19 mouse cellular contexts compared by ENCODE assay signal in genomic region chr6:114254927-114255326, GRCm38 (mm10). TPM values are rescaled to one million over a fixed set of nuclear protein-coding genes. Genes with fewer than 3 reads are reported as not detected.
DNase-seq lines count a peak whose midpoint lies in the region; ATAC-seq lines count a peak whose summit lies in the region.
"Had no signal": no experiment of that assay in that cellular context is flagged by ENCODE, and none has a peak within 500 bp of the region (broad histone marks: within the 10 kb centered on the region; RNA-seq: fewer than 3 reads in every experiment).

No protein-coding gene starts in this region.

- peaks cover 34% of the 10 kb centered on the region for H3K4me1 ChIP-seq in forebrain, embryonic 13.5 days
- H3K4me1 ChIP-seq in forebrain, embryonic 10.5 days: peaks cover 19% of the 10 kb centered on the region
- H3K4me1 ChIP-seq in kidney, embryonic 15.5 days: no peaks in the 10 kb centered on the region
- H3K4me1 ChIP-seq: embryonic facial prominence, embryonic 15.5 days; heart, embryonic 10.5 days; liver, embryonic 13.5 days had no signal

- H3K27me3 ChIP-seq in forebrain, embryonic 13.5 days: no peaks in the 10 kb centered on the region
- H3K27me3 ChIP-seq in forebrain, embryonic 10.5 days (ENCODE audit: poor library complexity, severe bottlenecking): peaks cover 8% of the 10 kb centered on the region; the same call in 1 of the 2 replicates
- H3K27me3 ChIP-seq in kidney, embryonic 15.5 days: peaks cover 11% of the 10 kb centered on the region
- H3K27me3 ChIP-seq: embryonic facial prominence, embryonic 15.5 days; liver, embryonic 13.5 days had no signal

- H3K4me2 ChIP-seq in forebrain, embryonic 13.5 days: no peak overlapping the region
- no peak overlapping the region for H3K4me2 ChIP-seq in kidney, embryonic 15.5 days
- H3K4me2 ChIP-seq: embryonic facial prominence, embryonic 15.5 days; liver, embryonic 13.5 days; midbrain, embryonic 12.5 days; neural tube, embryonic 12.5 days had no signal

- H3K27ac ChIP-seq in forebrain, embryonic 13.5 days: peak overlapping the region; percentile 69
- no peak overlapping the region for H3K27ac ChIP-seq in forebrain, embryonic 10.5 days
- H3K27ac ChIP-seq in kidney, embryonic 15.5 days: no peak overlapping the region
- H3K27ac ChIP-seq: embryonic facial prominence, embryonic 15.5 days; heart, embryonic 10.5 days; liver, embryonic 13.5 days; midbrain, embryonic 12.5 days; neural tube, embryonic 12.5 days had no signal

- DNase-seq in forebrain, embryonic 10.5 days (ENCODE audit: extremely low spot score, low spot score): no peak
- peak; percentile 43 to 51 for DNase-seq in layer of hippocampus, adult 18-20 months (ENCODE audit: low spot score in 2 of 2)
- peak; percentile 42 to 57 for DNase-seq in left cerebral cortex, adult 9 months (ENCODE audit: low spot score in 2 of 2)
- DNase-seq in right cerebral cortex, postnatal 4 days: peak; percentile 36
- no peak for DNase-seq in gastrocnemius, postnatal 10 days
- DNase-seq in thymus, postnatal 36 days: no peak
- DNase-seq: adrenal gland, postnatal 14 days; cerebellum, adult 11 months; kidney, adult 11 months; liver, embryonic 13.5 days; lung, postnatal 10 days had no signal

- no peak for ATAC-seq in forebrain, embryonic 13.5 days
- no peak for ATAC-seq in kidney, embryonic 15.5 days (replicated peaks; ENCODE audit: low FRiP score)

- H3K4me3 ChIP-seq in forebrain, embryonic 13.5 days: no peak overlapping the region
- no peak overlapping the region for H3K4me3 ChIP-seq in forebrain, embryonic 10.5 days
- H3K4me3 ChIP-seq in kidney, embryonic 15.5 days (replicated peaks): no peak overlapping the region
- H3K4me3 ChIP-seq: embryonic facial prominence, embryonic 15.5 days; heart, embryonic 10.5 days; liver, embryonic 13.5 days; midbrain, embryonic 12.5 days; neural tube, embryonic 12.5 days had no signal

- H3K9me3 ChIP-seq in forebrain, embryonic 13.5 days (replicated peaks): no peaks in the 10 kb centered on the region
- H3K9me3 ChIP-seq in forebrain, embryonic 10.5 days: no peaks in the 10 kb centered on the region
- H3K9me3 ChIP-seq in kidney, embryonic 15.5 days (replicated peaks): no peaks in the 10 kb centered on the region
- H3K9me3 ChIP-seq: embryonic facial prominence, embryonic 15.5 days; heart, embryonic 10.5 days; liver, embryonic 13.5 days; midbrain, embryonic 12.5 days; neural tube, embryonic 12.5 days had no signal

- no peaks in the 10 kb centered on the region for H3K36me3 ChIP-seq in forebrain, embryonic 13.5 days (ENCODE audit: poor library complexity, severe bottlenecking)
- H3K36me3 ChIP-seq in forebrain, embryonic 10.5 days (replicated peaks): no peaks in the 10 kb centered on the region
- H3K36me3 ChIP-seq in kidney, embryonic 15.5 days: no peaks in the 10 kb centered on the region
- H3K36me3 ChIP-seq: embryonic facial prominence, embryonic 15.5 days; heart, embryonic 10.5 days; liver, embryonic 13.5 days; midbrain, embryonic 12.5 days; neural tube, embryonic 12.5 days had no signal

- WGBS in forebrain, embryonic 13.5 days: 70% methylated on average over 14 of the region's 14 CpGs
- WGBS in forebrain, embryonic 10.5 days: 84% methylated on average over 14 of the region's 14 CpGs
- 55% methylated on average over 14 of the region's 14 CpGs for whole genome bisulfite sequencing in kidney, embryonic 15.5 days

- H3K9ac ChIP-seq in forebrain, embryonic 13.5 days: no peak overlapping the region
- H3K9ac ChIP-seq in kidney, embryonic 15.5 days: no peak overlapping the region
- H3K9ac ChIP-seq: embryonic facial prominence, embryonic 15.5 days; liver, embryonic 13.5 days; midbrain, embryonic 12.5 days; neural tube, embryonic 12.5 days had no signal

RNA-seq across cellular contexts. Expression of gene Slc6a1, which starts 27.5 kb away (rescaled TPM):
- polyA plus RNA-seq in forebrain, embryonic 13.5 days (2015; fragmentation: Nextera tagmentation; extraction: Ambion mirVana): 67.2 and 81.0 TPM in 2 replicates
- 3.2 and 5.1 TPM in 2 replicates for polyA plus RNA-seq in forebrain, embryonic 10.5 days (2016; fragmentation: Nextera tagmentation; extraction: Ambion mirVana)
- total RNA-seq in layer of hippocampus, adult 18-20 months (2021): 100 to 1,000 TPM; 282 to 291 TPM
- 0.09 and 0.14 TPM in 2 replicates for polyA plus RNA-seq in kidney, embryonic 15.5 days (2015; fragmentation: Nextera tagmentation; extraction: Ambion mirVana)
- under 1 TPM; 0.75 to 0.87 TPM for total RNA-seq in gastrocnemius, postnatal 10 days (2021)
- total RNA-seq: adrenal gland, postnatal 14 days; hematopoietic stem cell, adult 5-6 weeks had no signal
- polyA plus RNA-seq: stomach, embryonic 16.5 days had no signal

Comparison
In these comparisons a context has a peak if more than half of its experiments do, and no peak if none do; other contexts are left out.
1. RNA of gene Slc6a1, which starts 27.5 kb away (polyA plus RNA-seq): 67.2 to 81.0 TPM in forebrain, embryonic 13.5 days; 3.2 to 5.1 TPM in forebrain, embryonic 10.5 days and 0.09 to 0.14 TPM in kidney, embryonic 15.5 days; every median in the first group is over 10 times any median in the second.
2. DNase-seq: peak in layer of hippocampus, adult 18-20 months (2 of 2), left cerebral cortex, adult 9 months (2 of 2) and right cerebral cortex, postnatal 4 days (single experiment); none in forebrain, embryonic 10.5 days (single experiment), gastrocnemius, postnatal 10 days (single experiment) and thymus, postnatal 36 days (0 of 2).